Mouse (Mus musculus): ENCODE data around the gene Krtap5-4. TPM values are rescaled to one million over a fixed set of nuclear protein-coding genes. Genes with fewer than 3 reads are reported as not detected.
"Not testable (repeated sequence)": the region's sequence is repeated elsewhere in the genome, so short reads cannot be mapped to it uniquely, and the experiment has no call there.

Gene Krtap5-4
- not detected for total RNA-seq (2021)
- long read RNA-seq, experiment 1: 0 reads
- long read RNA-seq, experiment 2: 0 reads

DNA sequence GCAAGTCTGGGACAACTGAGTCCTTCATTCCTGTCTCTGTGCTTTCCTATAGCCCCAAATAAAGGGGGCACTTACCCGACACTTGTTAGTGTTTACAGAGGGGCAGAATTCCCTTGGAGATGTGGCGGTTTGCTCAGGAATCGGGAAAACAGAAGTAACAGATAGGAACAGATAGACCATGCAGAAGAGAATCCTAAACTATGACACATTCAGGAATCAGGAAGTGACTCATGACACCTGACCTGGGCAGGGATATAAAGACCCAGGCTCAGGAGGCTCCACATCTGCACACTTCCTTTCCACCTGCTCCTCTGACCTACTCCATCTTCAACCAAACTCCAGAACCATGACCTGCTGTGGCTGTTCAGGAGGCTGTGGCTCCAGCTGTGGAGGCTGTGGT, at the start of gene Krtap5-4:
TSS of gene Krtap5-4 (plus strand) at position 301 of the 400 bp plus-strand sequence.
- intact Hi-C loops (cut with DNase I): no loop called here
- no peak within 1 kb of the TSS for H3K4me3 ChIP-seq
- H3K27ac ChIP-seq: no peak within 1 kb of the TSS
- no peak for TF ChIP-seq CTCF (IDR thresholded peaks at IDR 0.05)
- no peak for DNase-seq (ENCODE audit: extremely low spot score in 1 of 2, low spot score in 2 of 2)

DNA sequence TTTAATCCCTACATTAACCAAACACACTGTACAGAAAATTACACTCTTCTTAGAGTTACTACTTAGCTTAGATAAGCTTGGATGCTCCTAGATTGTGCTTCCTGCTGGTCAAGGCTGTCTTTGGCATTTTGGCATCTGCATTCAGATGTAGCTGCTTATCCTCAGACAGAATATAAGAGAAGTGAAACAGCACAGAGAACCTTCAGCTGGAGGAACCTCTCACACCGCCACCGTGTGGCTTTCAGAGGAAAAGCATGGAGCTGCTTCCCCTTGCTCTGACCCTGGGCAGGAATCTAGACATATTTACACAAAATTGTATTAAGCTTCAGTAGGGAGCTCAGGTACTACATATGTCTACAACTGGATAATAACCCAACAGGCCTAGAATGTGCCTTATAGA, 47.8 kb upstream of the Krtap5-4 start:
- TF ChIP-seq CTCF (IDR thresholded peaks at IDR 0.05): peak; percentile 77
- intact Hi-C loops (cut with DNase I): no loop called here
- DNase-seq (ENCODE audit: extremely low spot score in 1 of 2, low spot score in 2 of 2): peak; percentile 26 to 28
- H3K4me3 ChIP-seq: no peak overlapping the region
- no peak overlapping the region for H3K27ac ChIP-seq

DNA sequence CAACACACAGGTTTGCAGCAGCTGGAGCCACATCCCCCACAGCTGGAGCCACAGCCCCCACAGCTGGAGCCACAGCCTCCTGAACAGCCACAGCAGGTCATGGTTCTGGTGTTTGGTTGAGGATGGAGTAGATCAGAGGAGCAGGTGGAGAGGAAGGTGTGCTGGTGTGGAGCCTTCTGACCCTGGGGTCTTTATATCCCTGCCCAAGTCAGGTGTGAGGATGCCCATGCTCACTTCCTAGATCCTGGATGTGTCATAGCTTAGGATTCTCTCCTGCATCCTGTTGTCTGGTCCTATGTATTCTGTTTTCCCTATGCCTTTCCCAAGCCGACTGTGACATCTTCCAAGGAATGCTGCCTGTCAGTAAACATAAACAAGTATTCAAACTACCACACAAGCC, 45.1 kb upstream of the Krtap5-4 start, which contains the start of gene Gm2431:
TSS of gene Gm2431 (minus strand) at position 101 of the 400 bp plus-strand sequence.
- DNase-seq (ENCODE audit: extremely low spot score in 1 of 2, low spot score in 2 of 2); intact Hi-C loops (cut with DNase I); H3K27ac ChIP-seq; H3K4me3 ChIP-seq: not testable (repeated sequence)

DNA sequence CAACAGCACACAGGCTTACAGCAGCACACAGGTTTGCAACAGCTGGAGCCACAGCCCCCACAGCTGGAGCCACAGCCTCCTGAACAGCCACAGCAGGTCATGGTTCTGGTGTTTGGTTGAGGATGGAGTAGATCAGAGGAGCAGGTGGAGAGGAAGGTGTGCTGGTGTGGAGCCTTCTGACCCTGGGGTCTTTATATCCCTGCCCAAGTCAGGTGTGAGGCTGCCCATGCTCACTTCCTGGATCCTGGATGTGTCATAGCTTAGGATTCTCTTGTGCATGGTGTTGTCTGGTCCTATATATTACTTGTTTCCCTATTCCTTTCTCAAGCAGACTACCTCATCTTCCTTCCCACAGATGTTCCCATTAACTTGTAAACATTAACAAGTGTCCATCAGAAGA, 29.1 kb upstream of the Krtap5-4 start, which contains the start of gene Gm4559:
TSS of gene Gm4559 (minus strand) at position 101 of the 400 bp plus-strand sequence.
- DNase-seq (ENCODE audit: extremely low spot score in 1 of 2, low spot score in 2 of 2); H3K27ac ChIP-seq; H3K4me3 ChIP-seq; intact Hi-C loops (cut with DNase I): not testable (repeated sequence)

DNA sequence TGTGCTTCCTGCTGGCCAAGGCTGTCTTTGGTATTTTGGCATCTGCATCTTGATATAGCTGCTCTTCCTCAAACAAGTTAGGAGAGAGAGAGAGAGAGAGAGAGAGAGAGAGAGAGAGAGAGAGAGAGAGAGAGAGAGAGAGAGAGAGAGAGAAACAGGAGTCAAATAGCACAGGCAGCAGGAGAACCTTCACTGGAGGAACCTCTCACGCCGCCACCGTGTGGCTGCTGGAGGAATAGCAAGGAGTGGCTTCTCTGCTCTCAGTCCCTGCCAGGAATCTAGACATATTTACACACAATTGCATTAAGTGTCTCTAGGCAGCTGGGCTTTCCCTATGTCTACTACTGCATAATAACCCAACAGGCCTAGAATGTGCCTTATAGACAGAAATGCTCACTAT, 25.2 kb upstream of the Krtap5-4 start:
- intact Hi-C loops (cut with DNase I); H3K4me3 ChIP-seq; H3K27ac ChIP-seq: not testable (repeated sequence)
- TF ChIP-seq CTCF (IDR thresholded peaks at IDR 0.05): peak; percentile 59
- DNase-seq (ENCODE audit: extremely low spot score in 1 of 2, low spot score in 2 of 2): peak; percentile 54 to 71

DNA sequence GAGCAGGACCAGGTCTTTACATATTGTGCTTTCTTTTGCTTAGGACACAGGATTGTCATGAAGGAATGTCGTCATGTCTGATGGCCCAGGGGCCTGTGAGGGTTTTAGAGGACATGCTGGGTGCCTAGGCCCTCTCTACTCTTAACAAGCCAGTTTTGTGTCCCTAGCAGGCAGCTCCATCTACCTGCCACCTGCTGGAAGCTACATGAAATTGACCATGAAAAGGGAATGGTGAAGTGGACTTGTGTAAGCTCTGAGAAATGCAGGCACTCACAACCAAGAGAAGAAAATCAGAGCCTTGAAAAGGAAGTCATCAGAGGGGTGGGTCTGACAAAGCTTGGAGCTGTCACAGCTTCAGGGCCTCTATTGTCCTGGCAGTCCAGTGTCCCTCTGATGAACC, 24.1 kb upstream of the Krtap5-4 start:
- H3K27ac ChIP-seq; H3K4me3 ChIP-seq; DNase-seq (ENCODE audit: extremely low spot score in 1 of 2, low spot score in 2 of 2): not testable (repeated sequence)
- TF ChIP-seq CTCF (IDR thresholded peaks at IDR 0.05): peak; percentile 27
- intact Hi-C loops (cut with DNase I): loop anchor here (1.0 kb wide), 1 partner anchor 8 kb away; no protein-coding TSS in a partner anchor

DNA sequence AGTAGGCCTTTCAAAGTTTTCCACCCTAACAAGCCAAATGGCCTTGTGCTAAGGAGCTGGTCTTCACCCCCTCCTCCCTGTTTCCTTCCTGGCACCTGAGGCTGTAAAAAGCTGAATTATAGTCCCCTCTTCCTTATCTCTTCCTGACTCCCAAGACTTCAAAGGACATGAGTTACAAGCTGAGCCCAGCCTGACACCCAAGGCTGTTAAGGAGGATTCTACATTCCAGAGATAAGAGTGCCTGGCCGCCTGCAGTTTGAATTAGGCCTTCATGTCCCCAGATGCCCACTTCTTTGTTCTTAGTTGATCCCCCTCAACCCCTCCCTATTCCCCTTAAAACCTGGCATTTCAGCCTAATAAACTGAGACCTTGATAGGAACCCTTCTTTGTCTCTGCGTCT, 20.5 kb upstream of the Krtap5-4 start:
- H3K27ac ChIP-seq; intact Hi-C loops (cut with DNase I); H3K4me3 ChIP-seq; DNase-seq (ENCODE audit: extremely low spot score in 1 of 2, low spot score in 2 of 2): not testable (repeated sequence)

DNA sequence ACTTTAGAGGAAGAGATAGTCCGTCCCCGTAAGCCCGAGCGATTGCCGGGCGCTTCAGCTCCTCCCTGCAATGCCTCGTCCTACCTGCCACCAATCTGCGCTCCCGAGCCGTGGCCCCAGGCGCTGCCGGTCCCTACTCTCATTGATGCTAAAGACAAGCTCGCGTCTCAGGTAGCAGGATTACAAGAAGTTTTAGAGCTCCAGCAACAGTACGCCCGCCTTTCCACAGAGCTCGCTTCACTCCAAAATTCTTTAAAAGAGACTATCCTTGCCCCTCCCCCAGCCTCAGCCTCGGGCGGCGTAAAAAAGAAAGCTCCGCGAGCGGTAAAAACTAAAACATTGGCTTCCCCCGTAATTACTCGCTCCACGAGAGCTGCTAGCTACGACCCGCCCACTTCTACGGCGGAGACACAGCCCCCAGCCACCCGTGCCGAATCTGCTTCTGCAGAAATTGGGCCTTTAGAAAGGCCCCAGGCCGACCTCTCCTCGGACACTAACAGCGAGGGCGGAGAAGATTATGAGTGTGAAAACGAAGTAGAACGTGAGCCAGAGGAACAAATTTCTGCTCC, 19.2 kb upstream of the Krtap5-4 start:
- intact Hi-C loops (cut with DNase I): no loop called here
- peak; percentile 19 to 26 for DNase-seq (ENCODE audit: extremely low spot score in 1 of 2, low spot score in 2 of 2)
- Histone ChIP-seq H3K27ac (no peak overlapping the region; the same call in 1 of the 2 replicates), H3K4me3 (peak overlapping the region; percentile 62)
- TF ChIP-seq CTCF (IDR thresholded peaks at IDR 0.05): peak; percentile 41

DNA sequence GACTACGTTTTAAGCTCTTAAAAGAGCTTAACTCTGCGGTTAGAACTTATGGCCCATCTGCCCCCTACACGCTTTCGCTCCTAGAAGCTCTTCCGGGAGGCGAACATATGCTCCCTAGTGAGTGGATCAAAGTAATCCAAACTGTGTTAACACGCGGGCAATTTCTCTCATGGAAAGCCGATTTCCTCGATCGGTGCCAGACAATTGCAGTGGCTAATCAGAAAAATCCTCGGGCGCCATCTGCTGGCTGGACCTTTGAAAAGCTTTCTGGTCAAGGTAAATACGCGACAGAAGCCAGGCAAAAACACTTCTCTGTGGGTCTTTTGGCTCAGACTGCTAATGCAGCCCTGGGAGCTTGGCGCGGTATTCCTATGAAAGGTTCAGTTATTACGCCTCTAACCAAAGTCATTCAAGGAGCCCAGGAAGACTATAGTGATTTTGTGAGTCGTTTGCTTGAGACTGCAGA, 18.7 kb upstream of the Krtap5-4 start:
- TF ChIP-seq CTCF (IDR thresholded peaks at IDR 0.05): peak; percentile 75
- no peak overlapping the region; the same call in 1 of the 2 replicates for H3K27ac ChIP-seq
- intact Hi-C loops (cut with DNase I): no loop called here

DNA sequence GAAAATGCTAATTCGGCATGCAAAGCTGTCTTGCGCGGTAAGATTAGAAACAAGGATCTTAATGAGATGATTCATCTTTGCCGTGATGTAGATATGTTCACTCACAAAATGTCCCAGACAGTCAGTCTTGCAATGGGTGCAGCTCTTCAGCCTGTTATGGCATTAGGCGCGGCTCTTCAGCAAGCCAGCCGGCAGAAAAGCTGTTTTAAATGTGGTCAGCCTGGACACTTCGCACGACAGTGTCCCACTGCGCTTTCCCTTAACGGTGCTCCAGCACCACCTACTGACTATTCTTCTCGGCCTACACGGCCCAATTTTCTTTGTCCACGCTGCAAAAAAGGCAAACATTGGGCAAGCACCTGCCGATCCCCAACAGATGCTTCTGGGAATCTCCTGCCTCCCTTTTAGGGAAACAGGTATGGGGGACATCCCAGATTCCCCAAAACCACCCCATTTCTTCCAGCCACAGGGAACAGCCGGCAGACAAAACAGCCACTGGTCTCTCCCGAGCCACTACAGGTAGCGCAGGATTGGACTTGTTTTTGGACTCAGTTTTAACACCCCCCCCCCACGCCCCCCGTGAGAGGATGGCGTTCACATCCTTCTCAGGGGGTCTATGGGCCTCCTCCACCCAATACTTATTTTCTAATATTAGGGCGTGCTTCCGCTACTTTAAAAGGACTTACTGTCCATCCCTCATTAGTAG, 18.1 kb upstream of the Krtap5-4 start:
- TF ChIP-seq CTCF (IDR thresholded peaks at IDR 0.05): peak; percentile 25
- H3K4me3 ChIP-seq: peak overlapping the region; percentile 62
- intact Hi-C loops (cut with DNase I): no loop called here
- DNase-seq (ENCODE audit: extremely low spot score in 1 of 2, low spot score in 2 of 2): peak; percentile 11 to 18
- H3K27ac ChIP-seq: no peak overlapping the region

More for the DNA sequence above, 18.7 kb upstream of the Krtap5-4 start:
- H3K4me3 ChIP-seq: peak overlapping the region; percentile 62
- peak; percentile 85 to 91 for DNase-seq (ENCODE audit: extremely low spot score in 1 of 2, low spot score in 2 of 2)

DNA sequence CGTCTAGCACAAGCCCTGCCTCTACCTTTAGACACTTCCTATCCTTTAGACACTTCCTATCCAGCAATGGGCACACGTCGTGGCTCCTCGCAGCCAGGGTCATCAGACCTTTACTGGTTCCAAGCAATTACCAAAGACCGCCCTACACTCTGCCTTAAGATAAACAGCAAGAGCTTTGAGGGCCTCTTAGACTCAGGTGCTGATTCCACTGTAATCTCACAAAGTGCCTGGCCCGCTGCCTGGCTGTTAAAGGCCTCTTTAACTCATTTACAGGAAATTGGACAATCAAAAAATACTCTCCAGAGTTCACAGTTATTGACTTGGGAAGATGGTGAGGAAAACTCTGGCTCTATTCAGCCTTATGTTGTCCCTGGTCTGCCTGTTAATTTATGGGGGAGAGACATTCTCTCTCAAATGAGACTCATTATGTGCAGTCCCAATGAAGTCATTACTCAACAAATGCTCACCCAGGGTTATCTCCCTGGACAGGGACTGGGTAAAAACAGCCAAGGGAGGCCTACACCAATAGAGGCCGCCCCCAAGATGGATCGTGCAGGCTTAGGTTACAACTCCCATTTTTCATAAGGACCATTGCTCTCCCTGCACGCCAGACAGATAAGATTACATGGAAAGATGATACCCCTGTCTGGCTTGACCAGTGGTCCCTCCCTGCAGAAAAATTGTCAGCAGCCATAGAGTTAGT, 17.3 kb upstream of the Krtap5-4 start:
- DNase-seq (ENCODE audit: extremely low spot score in 1 of 2, low spot score in 2 of 2); H3K27ac ChIP-seq; H3K4me3 ChIP-seq; intact Hi-C loops (cut with DNase I): not testable (repeated sequence)

DNA sequence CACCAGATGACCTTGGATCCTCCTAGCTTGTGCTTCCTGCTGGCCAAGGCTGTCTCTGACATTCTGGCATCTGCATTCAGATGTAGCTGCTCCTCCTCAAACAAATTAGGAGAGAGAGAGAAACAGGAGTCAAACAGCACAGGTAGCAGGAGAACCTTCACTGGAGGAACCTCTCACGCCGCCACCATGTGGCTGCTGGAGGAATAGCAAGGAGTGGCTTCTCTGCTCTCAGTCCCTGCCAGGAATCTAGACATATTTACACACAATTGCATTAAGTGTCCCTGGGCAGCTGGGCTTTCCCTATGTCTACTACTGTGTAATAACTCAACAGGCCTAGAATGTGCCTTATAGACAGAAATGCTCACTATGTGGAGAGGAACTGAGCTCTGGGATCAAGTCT, 9.5 kb upstream of the Krtap5-4 start:
- intact Hi-C loops (cut with DNase I): loop anchor here (1.0 kb wide), 1 partner anchor 17 kb away; no protein-coding TSS in a partner anchor
- H3K4me3 ChIP-seq, H3K27ac ChIP-seq: not testable (repeated sequence)
- TF ChIP-seq CTCF (IDR thresholded peaks at IDR 0.05): peak; percentile 66
- peak in 1 of 2 experiments; percentile 21 for DNase-seq (ENCODE audit: extremely low spot score in 1 of 2, low spot score in 2 of 2)

All from left cerebral cortex, adult 2 months (tissue).